Mouse (Mus musculus) cerebellum, postnatal 10 days (tissue): ENCODE data around the gene Dcaf12.

Source experiments
- DNase-seq, 2 experiments: peaks; one replicate each; pipeline ENCODE4 v3.0.0; 2021; ENCODE audit warnings: mixed read lengths in 2 of 2

Gene Dcaf12

DNA sequence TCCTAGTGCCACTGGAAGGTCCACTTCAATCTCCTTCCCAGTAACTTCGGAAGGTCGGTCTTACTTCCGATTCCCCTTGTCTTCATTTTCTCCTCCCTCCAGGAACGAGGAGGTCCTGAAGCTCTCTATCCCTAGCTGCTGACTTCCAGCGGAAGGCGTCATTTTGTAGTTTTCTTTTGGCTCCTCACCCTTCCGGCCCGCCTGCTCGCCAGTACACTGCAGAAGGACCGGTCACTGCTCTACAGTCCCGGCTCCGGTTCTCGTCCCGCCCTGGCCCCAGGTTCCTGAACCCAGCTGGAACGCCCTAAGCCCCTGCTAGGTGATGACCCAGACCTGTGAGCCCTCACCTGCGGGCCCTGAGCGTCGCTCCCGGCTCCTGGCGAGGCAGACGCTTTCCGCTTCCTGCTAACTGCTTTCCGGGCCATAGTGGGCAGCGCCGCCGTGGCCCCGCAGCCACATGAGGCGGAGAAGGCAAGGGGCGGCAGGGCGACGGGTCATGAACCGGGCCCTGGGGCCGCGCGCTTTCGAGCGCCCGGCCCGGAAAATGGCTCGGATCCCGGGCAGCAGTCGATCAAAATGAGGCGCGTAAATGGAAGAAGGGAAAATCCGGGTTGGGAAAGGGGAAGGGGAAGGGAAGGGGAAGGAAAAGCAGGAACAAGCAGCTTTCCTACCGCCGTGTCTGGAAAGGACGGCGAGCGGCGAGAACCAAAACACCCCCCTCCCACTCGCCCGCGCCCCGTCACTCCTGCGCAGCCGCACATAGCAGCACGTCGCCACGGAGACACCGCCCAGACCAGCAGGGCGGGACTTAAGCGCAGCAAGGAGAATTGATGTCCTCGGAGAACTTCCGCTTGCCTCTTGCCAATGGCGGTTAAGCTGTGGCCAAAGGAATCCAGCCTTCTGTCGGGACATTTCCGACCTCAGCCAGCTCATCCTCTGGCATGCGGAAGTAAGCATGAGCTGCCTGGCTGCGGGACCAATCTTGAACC lies at the start of gene Dcaf12:
Gene Dcaf12 (minus strand): TSS at position 749 of the 989 bp plus-strand sequence.
- peak; percentile 97 to 98 for DNase-seq

DNA sequence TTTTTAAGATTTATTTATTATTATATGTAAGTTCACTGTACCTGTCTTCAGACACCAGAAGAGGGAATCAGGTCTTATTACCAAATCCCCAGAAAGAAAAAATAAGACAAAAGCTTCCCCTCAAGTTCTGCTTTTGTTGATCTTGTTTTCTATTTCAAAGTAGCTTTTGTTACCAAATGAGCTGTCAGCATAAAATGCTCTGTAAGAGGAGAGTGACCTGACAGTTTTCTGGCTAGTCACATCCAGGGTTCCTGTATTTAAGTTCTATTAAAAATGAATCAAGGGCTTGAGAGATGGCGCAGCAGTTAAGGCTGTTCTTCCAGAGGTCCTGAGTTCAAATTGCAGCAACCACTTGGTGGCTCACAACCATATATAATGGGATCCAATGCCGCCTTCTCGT lies 46.4 kb upstream of the Dcaf12 start:
- no peak for DNase-seq

DNA sequence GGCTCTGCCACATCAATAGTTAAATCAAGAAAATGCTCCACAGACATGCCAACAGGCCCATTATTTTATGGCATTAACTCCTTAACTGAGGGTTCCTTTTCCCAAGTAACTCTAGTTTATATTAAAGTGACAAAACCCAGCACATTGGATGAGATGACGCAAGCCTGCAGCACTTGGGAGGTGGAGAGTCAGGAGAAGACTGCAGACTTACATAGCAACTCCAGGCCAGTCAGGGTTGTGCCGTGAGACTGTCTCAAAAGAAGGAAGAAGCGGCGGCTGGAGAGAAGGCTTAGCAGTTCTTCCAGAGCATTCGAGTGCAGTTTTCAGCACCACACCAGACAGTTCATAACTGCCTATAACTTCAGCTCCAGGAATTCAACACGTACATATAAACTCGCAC lies 44.7 kb upstream of the Dcaf12 start:
- no peak for DNase-seq

GRCm38 (mm10) chr4:41358669-41359068 lies 44.0 kb upstream of the Dcaf12 start:
- no peak for DNase-seq

DNA sequence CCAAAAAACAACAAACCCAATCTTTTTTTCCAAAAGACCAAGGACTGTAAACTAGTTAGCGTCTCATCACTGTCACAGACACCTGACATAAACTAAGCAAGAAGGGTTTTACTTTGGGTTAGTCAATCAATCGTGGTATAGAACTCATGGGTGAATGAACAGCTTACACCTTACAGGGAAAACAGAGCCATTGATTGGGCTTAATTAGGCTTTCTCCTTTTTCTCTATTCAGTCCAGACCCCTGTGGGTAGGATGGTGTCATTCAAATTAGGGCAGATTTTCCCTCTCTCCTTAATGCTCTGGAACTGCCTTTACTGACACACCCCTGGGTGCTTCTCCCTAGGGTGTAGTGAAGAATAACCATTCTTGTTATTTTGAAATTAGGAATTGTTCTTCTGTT lies 42.5 kb upstream of the Dcaf12 start:
- no peak for DNase-seq

- no peak for DNase-seq
Measured at GRCm38 (mm10) chr4:41353265-41353664, 38.6 kb upstream of the Dcaf12 start.

GRCm38 (mm10) chr4:41352758-41353157 lies 38.1 kb upstream of the Dcaf12 start:
- no peak for DNase-seq

DNA sequence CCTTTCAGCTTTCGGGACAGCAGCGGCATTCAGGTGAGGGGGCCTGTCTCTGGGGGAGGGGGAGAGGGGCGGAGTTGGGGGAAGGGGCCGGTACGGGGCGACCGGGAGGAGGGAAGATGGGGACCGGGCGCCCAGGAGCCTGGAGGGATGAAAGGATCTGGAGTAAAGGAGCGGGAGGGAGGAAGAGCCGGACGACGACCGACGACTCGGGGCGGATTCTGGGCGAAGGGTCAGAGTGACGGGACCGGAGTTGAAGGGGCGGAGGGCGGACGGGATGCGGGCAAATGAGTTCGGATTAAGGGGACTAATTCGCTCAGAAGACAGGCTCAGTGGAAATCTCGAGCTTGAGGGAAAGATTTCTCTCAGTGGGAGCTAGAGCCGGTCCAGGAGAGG lies 34.5 kb upstream of the Dcaf12 start:
- DNase-seq: no peak

GRCm38 (mm10) chr4:41348584-41349198 lies 34.0 kb upstream of the Dcaf12 start, which contains the start of gene Ubap1:
Ubap1 (plus strand) TSS chr4:41348996.
- peak; percentile 97 to 99 for DNase-seq

DNA sequence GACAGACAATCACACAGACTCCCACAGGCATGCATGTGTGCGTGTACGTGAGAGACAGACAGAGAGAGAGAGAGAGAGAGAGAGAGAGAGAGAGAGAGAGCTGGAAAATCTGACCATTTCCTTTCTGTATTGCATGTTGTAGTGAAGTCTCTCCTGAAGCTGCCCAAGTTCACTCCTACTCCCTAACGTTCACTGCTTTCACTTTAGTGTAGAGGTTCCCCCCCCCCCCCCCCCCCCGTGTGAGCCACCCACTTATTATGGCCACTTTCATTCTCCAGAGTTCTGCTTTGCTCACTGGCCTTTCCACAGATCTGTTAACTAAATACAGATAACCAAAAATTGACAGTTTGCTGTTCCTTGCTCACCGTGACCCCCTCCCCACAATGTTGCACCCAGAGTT lies 33.1 kb upstream of the Dcaf12 start:
- DNase-seq: no peak

- peak; percentile 51 to 58 for DNase-seq
Measured at GRCm38 (mm10) chr4:41346011-41346410, 31.3 kb upstream of the Dcaf12 start.

DNA sequence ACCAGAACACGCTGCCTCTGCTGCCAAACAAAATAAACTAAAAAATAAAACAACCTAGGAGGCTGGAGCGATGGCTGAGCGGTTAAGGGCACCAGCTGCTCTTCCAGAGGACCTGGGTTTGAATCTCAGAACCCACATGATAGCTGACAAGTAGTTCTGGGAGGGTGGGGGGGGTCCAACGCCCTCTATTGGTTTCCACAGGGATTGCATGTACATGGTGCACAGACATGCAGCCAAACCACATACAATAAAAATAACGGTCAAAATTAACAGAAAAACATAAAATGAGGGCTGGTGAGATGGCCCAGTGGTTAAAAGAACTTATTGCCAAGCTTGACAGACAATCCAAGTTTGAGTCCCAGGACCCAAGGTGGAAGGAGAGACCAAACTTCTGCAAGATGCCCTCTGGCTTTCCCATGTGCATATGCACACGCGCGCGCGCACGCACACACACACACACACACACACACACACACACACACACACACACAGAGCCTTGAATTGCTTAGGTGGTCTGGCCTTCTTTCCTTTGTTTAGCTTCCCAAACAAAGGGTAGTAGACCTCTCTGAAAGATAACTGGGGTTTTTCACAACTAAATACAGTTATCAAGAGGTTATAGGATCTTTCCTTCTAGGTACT lies 26.3 kb upstream of the Dcaf12 start:
- DNase-seq: no peak

- no peak for DNase-seq
Measured at GRCm38 (mm10) chr4:41336546-41336945, 21.9 kb upstream of the Dcaf12 start.

- no peak for DNase-seq
Measured at GRCm38 (mm10) chr4:41331698-41332421, 17.2 kb upstream of the Dcaf12 start.

DNA sequence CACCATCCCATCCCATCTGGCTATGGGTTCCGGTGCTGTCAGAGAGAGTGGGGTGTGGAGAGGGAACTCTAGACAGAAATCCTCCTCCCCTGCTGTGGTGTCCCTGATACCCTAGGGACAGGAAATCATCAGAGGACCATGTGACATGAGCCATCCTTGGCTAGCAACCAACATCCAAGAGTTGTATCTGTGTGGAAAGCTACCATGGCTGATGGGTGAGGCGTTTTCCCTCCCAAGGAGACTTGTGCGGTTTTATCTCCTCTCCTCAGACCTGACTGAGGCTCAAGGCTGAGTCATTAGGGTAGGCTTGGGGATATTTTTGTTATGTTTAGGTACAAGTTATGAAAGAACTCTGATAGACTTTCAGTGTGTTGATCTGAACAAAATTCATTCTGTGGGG lies 16.4 kb upstream of the Dcaf12 start:
- DNase-seq: no peak

DNA sequence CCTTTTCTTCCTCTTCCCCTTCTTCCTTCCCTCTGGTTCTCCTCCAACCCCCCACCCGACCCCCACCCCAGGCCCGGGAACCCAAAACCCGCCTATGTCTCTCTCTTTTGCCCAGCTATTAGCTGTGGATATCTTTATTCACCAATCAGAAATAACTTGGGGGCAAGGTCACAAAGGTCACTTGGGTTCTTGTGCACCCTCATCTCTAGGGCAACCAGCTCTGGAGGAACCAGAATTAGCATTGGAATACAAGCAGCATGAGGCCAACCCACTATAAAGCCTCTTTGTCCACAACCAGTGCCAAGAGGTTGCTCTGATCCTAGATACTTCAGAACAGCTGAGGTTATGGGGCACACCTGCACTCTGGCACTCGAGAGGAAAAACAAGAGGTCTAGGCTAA lies 14.8 kb upstream of the Dcaf12 start:
- no peak for DNase-seq

DNA sequence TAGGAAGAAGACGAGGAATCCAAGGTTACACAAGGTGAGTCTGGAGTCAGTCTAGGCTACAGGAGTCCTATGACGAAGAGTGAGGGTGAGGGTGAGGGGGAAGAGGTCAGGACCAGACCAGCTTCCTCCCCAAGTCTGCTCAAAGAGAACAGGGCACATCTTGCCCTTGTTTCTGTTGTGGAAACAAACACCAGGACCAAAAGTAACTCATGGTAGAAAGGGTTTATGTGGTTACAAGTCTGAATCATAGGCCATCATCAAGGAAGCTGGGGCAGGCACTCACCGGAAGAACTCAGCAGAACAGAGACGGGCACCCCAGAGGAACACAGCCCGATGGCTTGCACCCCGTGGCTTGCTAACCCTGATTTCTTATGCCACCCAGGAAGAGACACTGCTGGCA lies 12.2 kb upstream of the Dcaf12 start:
- no peak for DNase-seq

DNA sequence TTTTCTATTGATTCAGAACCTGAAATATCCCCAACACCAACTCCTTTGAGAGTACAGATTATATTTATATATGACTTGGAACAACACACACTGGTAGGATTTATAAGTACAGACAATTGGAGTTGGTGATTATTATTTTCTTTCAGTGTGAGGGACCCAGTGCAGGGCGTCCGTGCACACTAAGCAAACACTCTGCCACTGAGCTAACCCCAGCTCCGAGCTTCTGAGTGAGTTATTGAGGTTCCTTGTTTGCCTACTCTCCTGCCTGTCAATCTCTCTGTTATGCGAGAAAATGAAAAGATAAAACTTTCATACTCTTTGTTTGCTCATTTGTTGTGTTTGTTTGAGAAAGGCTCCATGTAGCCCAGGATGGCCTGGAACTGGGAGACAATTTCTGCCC lies 6.3 kb upstream of the Dcaf12 start:
- no peak for DNase-seq

- DNase-seq: no peak
Measured at GRCm38 (mm10) chr4:41318267-41318666, 3.6 kb upstream of the Dcaf12 start.

DNA sequence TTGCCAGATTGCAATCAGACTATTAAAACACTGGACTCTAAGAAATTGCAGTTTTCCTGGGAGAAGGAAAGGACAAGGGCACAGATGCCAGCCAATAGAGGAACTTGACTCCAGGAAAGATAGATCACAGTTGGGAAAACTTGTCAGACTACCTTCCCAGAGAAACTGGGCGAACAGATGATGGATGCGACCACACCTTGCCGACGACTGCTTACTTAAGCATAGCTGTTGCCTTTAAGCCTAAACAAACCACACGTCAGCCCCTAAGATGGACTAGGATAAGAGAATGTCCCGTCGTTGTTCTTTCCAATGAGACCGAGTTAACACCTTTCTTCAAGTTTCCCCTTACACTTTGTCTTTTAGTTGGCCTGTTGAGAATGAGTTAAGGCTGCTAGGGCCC lies 484 bp upstream of the Dcaf12 start:
- DNase-seq: peak in 1 of 2 experiments; percentile 19

DNA sequence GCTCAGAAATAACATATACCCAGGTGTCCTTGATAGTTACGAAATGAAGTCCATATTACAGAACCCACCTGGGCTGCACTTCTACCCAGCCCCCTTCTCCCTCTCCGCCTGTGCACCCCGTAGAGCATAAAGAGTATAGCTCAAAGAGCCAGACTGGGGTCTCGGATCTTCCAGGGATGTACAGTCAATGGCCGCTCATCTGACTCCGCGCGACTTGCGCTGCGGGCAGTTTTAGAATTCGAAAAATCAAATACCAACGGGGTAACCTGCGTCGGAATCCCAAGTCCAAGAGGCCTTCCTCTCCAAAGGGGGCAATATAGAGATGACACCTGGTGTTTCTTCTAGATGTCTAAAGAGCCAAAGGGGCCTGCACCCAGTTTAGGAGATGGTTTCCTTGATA lies 967 bp downstream of the Dcaf12 start:
- peak; percentile 14 to 36 for DNase-seq
